Mouse (Mus musculus) embryo, embryonic 11.5 days (tissue): ENCODE data around the gene Ncln.

Experiments
- DNase-seq: peaks from one replicate; pipeline ENCODE4 v3.0.0-alpha.2; 2012; ENCODE audit warnings: low read depth, low spot score

Ncln gene

DNA sequence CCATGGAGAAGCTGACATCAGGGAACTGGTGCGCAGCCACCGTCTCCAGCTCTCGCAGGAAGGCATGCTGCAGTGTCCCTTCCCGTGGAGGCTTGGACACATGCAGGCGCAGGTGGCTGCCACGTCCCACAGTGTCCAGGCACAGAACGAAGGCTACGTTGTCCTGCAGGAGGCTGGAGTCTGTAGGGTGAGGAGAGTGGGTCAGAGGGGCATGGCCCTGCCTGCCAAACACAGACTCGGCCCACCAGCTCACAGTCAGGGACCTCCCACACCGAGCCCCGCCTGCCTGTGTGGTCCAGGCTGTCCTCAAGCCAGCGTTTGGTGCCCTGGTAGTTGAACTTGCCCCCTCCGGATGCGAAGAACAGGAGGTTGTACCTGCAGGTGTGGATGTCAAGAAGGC is 6.3 kb downstream of the Ncln start:
- DNase-seq: no peak

DNA sequence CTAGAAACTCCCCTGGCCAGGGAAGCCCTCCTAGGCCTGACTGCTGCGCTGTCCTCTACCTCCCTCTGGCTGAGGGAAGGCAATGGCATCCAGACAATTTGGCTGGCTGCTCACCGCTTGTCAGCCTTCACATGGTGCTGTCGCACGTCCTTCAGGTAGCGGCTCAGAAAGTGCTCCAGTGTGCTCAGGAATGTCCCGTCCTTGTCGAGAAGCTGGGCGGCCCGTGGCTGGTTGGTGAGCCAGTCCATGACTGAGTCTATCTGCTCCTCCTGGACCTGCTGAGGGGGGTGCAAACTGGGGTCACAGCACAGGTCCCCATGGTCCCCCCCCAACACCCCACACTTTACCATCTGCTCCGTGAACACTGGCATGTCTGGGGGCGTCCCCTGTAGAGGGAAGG is 8.1 kb downstream of the Ncln start:
- no peak for DNase-seq

DNA sequence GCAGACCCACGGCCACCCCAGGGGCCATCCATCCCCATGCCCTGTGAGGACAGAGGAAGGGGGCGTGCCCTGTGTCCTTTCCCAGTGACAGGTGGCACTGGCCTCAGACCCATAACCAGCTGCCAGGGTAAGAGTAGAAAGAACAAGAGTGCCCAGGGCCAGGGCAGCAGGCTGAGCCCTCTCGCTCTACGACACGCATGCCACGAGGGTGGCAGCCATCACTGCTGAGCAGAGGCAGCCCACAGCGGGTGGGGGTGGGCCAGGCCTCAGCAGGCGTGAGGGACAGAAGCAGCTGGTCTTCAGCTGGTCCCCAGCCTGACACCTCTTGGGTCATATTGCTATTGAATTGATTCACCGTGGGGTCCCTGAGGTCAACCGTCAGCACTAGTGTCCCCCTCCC is 9.7 kb downstream of the Ncln start:
- no peak for DNase-seq

DNA sequence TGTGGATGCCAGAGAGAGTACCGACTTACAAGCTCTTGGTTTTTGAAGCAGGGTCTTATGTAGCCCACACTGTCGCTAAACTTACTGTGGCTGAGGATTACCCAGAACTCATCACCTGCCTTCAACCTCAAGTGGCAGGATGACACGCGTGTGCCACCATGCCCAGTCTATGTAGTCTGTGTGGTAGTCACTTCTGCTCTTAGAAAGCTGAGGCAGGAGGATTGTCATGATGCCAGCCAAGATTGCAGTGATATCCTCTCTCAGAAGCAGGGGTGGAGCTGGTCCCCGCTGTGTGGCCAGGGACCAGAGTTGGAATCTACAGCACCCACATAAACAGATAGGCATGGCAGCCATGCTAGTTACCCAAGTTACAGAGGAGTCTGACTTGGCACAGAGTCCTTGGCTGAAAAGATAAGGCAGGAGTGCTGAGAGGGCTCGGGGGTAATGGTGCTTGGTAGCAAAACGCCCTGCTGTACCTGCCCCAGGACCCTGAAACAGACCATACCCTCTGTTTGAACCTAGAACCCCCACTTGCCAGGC is 10.6 kb downstream of the Ncln start:
- no peak for DNase-seq

DNA sequence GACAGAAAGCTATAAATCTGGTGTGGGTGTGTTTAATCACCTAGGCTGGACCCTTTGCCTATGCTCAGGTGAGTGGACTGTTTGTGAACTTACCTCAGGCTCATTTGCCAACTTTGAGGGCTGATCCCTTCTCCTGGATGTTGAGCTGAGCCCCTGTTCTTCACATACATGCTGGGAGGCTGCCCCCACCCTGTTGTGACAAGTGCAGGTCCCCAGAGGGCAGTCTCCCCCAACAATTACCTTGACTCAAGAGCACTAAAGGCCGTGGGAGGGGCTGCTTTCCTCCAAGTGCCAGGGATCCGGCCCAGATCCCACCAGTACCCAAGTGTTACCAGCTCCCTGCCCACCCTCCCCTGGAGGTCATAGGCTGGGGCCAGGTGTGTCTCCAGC is 11.1 kb downstream of the Ncln start:
- DNase-seq: no peak

DNA sequence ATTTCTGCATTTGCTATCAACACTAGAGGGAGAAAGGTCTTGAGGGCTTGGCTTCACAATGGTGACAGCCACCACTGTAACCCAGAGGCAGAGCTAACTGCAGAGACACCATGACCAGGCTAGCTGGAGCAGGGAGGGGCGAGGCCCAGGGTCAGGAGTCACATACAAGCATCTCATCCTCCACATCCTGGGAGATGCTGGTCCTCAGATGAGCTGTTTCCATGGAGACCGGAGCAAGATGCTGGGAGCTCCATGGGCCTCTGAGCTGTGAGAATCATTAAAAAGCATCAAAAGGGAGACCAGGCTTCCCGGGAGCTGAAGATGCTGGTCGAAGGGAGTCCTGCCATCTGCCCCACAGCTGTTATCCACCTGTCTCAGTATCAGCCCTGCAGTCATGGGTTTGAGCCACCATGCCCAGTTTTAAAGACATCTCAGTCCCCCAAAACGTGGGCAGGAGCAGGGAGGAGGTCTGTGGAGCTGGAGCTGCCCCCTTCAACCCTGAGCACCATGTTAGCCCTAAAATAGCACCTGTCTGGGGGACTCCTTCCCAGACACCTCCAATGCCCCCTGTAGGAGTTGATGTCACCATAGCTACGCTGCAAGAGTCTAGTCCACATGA is 11.6 kb downstream of the Ncln start:
- no peak for DNase-seq

DNA sequence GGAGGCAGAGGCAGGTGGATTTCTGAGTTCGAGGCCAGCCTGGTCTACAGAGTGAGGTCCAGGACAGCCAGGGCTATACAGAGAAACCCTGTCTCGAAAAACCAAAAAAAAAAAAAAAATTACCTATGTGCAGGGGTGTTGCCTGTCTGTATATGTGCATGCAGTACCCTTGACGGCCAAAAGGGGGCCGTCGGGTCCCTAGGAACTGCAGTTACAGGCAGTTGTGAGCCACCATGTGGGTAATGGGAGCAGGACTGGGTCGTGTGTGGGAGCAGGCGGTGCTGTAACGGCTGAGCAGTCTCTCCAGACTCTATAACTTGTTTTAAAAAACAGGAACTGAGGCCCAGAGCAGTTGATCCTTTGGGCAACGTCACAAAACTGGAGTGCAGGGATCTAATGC is 12.2 kb downstream of the Ncln start:
- no peak for DNase-seq

DNA sequence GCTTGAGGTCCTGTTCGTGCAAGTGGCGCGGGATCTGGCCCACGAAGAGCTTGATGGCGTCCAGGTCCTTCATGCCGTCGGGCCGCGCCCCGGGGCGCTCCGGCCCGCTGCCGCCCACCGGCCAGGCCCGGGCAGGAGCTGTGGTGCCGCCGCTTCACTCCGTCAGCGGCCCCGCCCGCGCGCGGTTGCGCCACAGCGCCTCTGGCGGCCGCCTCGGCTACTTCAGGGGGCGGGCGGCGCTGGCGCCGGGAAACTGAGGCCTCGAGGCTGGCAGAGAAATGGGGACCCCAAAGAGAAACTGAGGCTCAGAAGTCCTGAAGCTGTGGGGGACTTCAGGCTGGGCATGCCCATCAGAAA is 13.7 kb downstream of the Ncln start, which contains the start of gene Celf5:
Celf5 (minus strand) TSS at position 177 of the 357 bp plus-strand sequence.
- no peak for DNase-seq

DNA sequence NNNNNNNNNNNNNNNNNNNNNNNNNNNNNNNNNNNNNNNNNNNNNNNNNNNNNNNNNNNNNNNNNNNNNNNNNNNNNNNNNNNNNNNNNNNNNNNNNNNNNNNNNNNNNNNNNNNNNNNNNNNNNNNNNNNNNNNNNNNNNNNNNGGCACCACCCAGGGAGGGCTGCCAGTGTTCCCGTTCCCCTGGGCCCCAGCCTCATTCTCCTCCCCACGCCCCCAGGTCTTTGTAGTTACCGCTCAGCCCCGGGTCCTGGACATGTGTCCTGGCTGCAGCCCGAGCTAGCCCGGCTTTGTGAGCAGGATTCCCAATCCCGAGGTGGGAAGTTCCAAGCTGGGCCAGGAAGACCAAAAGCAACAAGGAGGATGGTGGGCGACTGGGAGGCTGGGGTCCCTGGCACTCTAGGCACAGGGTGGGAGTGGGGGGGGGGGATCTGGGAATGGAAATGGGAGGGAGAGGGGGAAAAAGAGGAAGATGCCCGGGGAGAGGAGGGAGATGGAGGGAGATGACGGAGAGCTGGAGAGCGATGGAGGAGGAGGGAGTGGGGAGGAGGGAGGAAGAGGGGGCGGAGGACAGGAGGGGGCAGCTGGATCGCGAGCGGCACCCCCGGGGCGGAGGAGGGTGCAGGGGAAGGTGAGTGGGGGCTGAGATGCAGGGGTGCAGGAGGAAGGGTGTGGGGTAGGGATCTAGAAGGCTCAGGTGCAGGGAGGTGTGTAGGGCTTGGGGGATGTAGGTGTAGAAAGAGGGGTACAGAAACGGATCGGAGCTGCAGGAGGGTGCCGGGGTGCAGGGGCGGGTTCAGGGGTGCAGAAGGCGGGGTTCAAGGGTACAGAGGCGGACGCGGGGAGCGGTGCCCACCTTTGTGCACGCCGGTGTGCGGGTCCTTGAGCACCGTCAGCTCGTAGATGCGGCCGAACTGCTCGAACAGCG is 14.3 kb downstream of the Ncln start:
- DNase-seq: no peak

DNA sequence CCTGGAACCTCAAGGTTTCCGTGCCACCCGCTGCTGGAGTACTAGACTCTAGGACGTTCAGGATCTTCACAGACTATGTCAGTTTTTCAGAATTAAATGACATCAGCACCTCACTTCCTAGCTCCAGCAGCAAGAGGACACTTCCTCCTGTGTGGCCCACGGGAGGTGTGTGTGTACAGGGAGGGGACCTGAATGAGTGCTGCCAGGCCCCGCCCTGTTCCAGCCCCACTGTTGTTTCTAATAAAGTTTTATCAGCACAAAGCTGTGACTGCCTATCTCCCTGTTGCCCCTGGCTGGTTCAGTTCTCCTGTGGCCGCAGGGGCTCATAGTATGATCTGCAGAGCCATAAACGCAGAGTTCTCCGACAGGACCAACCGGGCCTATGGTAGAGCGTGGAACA is 21.7 kb downstream of the Ncln start:
- DNase-seq: no peak

DNA sequence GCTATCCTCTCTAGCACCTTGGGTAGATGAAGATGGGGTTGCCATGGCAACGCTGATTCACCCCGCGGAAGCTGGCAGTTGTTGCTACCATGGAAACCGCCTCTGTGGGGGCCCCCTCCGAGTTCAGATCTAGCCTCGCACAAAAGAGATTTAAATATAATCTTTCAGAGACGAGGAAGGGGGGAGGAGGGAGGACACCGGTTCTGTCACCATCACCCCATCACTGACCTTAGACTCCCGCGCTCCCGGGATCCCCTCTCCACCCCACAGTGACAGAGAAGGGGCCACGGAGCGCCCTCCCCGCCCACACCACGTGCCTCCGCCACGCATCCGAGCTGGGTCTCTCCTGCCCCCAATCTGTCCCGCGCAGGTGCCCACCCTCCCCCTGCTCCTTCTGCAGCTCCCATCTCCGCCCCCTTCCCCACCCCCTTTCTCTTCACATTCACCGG is 23.2 kb downstream of the Ncln start:
- peak; percentile 38 for DNase-seq

DNA sequence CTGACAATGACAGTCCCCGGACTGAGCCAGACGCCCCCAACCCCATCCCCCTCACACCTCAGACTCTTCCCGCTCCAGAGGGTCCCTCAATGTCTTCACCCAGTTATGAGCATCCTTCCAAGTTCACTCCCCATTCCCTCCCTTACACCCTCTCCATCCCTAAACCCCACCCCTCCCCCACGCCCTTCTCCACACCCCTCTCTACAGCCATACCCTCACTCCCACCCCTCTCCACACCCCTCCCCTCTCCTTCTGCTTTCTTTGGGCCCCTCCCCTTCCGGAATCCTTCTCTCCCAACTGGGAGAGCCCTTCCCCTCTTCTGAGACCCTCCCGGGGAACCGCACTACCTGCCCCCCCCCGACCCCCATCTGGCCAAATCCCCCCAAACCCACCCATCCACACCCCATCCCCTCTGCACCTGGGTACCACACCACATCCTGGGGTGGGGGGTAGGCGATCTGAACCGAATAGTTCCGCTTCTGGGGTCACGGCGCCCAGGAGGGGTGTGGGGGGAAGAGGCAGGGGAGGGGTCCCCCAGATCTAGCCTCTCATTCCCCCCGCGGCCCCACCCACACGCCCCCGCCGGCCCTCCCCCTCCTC is 23.7 kb downstream of the Ncln start:
- no peak for DNase-seq

DNA sequence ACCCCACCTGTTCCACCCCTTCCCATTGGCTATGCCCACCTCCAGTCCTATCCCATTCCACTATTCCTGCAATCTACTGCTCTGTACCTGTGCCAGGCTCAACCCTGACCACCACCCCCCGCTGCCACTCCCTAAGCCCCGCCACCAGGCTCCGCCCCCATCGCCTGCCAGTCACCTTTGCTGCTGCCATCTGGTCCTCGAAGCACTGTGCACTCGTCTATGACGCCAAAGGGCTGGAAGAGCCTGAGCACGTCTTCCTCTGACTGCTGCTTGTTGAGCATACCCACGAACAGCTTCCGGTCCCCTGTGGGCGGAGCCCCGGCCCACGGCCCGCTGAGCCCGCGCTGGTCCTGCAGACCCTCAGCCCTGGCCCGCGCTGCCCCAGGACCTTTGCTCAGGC is 25.7 kb downstream of the Ncln start:
- no peak for DNase-seq

DNA sequence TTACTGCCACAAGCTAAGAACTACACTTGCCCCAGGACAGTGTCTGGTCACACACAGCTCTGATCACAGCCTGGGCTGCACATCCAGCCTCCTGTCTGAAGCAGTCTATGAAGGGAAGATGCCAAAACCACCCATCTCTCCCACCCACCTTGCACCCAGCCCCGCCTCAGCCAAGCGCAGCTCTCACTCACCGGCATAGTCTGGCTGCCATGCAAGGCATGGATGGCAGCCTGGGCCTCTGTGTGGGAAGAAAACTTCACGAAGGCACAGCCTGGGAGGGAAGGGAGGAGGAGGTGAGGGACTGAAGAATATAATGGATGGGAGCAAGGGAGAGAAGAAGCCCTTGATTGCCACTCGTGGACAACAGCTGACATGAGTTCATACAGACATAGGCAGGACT is 26.9 kb downstream of the Ncln start:
- DNase-seq: no peak

DNA sequence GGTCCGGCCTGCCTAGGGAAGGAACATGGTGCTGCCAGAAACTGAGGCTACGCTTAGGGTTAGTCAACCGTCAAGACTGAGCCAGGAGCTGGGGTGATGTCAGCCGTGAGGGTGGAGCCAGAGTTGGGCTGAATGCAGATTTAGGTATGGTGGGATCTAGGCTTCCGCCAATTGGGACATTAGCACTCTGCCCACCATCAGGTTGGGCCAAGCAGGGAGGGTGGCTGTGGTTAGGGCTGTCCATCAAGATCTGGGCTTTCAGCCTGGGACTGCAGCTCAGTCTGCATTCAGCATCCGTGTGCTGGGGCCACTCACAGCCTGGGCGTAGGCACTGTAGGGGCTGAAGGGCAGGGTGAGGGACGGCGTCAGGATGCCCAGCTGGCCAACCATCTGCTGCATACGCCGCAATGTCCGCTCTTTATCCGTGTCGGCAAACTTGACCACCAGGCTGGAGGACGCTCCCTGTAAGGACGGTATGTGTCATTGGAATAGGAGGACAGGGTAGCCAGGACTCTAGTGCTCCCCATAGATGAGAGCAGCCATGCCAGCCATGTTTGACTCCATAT is 28.4 kb downstream of the Ncln start:
- no peak for DNase-seq

DNA sequence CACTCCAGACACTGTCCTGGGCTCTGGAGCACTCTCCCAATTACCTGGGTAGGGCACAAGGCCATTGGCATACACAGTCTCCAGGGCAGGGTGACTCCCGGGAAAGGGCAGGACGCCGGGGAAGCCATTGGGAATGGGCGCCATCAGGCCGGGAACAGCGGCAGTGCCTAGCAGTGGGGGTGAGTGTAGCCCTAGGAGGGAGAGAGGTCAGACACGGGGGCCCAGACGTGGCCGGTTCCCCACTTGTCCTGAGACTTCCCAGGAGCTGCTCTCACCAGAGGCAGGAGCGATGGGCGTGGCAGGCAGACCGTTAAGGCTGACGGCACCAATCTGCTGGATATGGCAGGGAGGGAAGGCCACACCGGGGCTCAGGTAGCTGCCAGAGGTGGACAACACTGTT is 29.3 kb downstream of the Ncln start:
- no peak for DNase-seq

DNA sequence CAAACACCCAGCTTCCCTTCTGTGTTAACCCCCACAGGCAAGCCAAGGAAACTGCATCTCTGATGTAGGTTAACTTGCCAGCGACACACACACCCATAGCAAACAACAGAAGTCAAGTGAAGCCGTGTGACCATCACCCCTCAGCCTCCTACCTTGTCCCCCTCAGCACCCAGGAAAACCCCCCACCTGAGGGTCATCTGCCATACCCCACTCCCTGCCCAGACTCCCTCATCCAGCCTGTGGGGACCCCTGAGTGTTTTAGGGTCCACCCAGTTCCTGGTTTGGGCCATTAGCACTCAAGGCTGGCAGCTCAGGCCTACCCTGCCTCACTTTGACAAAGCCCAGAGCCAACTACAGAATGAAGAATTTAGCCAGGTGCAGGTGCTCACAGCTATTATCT is 30.1 kb downstream of the Ncln start:
- no peak for DNase-seq

DNA sequence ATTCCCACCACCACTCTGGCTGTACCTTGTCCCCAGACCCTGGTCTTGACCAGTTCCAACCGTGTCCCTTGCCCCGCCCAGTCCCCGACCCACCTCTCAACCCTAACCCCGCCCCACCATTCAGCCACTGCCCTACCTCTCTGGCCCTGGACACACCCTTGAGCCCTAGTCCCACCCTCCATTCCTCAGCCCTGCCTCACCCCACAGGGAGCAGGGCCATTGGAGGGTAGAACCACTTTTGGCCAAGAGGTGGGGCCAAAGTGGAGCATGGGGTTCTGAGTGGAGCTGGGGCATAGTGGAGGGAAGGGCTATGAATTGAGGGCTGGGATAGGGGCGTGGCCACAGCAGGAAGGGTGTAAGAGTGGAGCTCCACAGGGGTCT is 30.9 kb downstream of the Ncln start:
- DNase-seq: no peak

DNA sequence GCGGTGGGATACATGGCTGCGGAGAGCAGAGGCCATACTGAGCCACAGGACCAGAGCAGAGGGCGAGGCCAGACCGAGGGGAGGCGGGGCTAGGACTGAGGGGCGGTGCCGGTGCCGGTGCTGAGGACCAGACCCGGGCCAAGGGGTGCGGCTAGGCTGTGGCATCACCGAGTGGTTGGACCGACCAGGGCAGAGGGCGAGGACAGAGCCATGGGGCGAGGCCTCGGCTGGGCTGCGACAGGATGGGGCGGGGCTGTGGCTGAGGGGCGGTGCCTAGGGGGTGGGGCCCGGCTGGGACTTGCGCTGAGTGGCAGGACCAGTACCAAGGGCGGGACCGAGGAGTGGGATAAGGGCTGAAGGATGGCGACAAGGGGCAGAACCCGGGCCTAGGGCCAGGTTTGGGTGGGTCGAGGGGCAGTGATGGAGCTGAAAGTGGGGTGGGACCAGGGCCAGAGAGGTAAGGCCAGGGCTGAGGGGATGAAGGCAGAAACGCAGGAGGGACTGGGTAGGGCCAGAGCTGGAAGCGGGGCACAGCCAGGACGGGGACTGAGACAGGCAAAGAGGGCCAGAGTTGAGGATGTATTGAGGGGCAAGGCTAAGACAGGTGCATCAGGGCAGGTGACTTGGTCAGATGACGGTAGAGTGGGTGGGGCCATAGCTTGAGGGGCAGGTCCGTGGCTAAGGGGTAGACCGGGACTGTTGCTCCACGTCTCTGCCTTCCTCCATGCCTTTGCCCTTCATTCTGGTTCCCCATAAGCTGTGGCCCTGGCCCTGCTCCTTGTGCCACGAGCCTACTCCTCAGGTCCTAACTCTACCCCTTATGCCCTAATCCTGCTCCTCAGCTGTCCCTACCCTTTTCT is 31.6 kb downstream of the Ncln start:
- no peak for DNase-seq

DNA sequence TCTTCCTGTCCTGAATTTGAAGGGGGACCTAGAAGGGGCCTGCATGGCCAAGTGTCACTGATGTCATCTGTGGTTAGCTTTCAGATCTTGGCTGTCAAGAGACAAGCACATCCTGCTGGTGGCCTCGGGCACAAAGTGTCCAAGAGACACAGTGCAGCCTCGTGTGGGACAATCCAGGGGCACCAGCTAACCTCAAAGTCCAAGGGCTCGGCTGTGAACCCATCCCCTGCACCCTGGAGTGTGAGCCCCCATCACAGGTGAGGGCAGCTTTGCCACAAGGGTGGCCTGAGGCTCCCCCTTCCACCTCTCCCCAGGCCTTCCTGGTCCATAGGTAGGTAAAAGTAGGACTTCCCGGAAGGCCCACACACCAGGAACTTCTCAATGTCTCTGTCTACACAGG is 32.7 kb downstream of the Ncln start:
- DNase-seq: no peak

DNA sequence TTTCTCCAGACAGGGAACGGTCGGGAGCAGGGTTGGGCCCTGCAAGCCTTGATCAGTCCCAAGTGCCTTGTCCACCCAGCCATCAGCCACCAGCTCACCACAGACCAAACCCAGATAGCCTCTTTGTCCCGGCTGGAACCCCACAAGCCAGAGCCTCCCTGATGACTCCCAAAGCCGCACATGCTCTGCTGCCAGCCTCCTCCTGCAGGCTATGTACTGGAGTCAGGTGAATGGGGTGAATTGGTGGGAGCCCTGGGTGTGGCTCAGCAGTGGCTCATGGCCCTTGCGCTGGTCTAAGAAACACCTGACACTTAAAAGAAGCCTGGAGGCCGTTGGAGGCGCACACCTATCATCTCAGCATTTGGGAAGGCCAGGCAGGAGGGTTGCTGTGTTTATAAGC is 33.3 kb downstream of the Ncln start:
- DNase-seq: no peak
